Mouse (Mus musculus) neural tube, embryonic 13.5 days (tissue): Measurements from ENCODE around the gene Srpk3. TPM values are rescaled to one million over a fixed set of nuclear protein-coding genes. Genes with fewer than 3 reads are reported as not detected.

Experiments
- ATAC-seq: fragments of 200-750 bp; cut with Nextera tagmentation; 2 replicates; pipeline ENCODE4 v1.8.0; 2017; ENCODE audit warnings: low read depth, mild to moderate bottlenecking, moderate TSS enrichment, moderate library complexity
- H3K27ac ChIP-seq: fragments of 300-500 bp; sonication (generic); replicated peaks from 2 replicates; pipeline ENCODE4 v1.5.1; 2015; ENCODE audit warnings: moderate library complexity, mild to moderate bottlenecking, inconsistent platforms
- H3K27me3 ChIP-seq: fragments of 300-500 bp; sonication (generic); 2 replicates; pipeline ENCODE4 v1.6.1; 2015; ENCODE audit warnings: mild to moderate bottlenecking, inconsistent platforms
- H3K36me3 ChIP-seq: fragments of 300-500 bp; sonication (generic); 2 replicates; pipeline ENCODE4 v1.6.1; 2015; ENCODE audit warnings: mild to moderate bottlenecking, inconsistent platforms
- H3K4me1 ChIP-seq: fragments of 300-500 bp; sonication (generic); replicated peaks from 2 replicates; pipeline ENCODE4 v1.6.1; 2015; ENCODE audit warnings: inconsistent platforms
- H3K4me2 ChIP-seq: fragments of 300-500 bp; sonication (generic); 2 replicates; pipeline ENCODE4 v1.6.1; 2015; ENCODE audit warnings: inconsistent platforms, mild to moderate bottlenecking, moderate library complexity
- H3K4me3 ChIP-seq: fragments of 300-500 bp; sonication (generic); 2 replicates; pipeline ENCODE4 v1.5.1; 2015; ENCODE audit warnings: mild to moderate bottlenecking, inconsistent platforms
- H3K9ac ChIP-seq: fragments of 300-500 bp; sonication (generic); 2 replicates; pipeline ENCODE4 v1.6.1; 2015; ENCODE audit warnings: moderate library complexity, mild to moderate bottlenecking, inconsistent platforms
- H3K9me3 ChIP-seq: fragments of 300-500 bp; sonication (generic); 2 replicates; pipeline ENCODE4 v1.6.1; 2016; ENCODE audit warnings: inconsistent platforms
- WGBS: fragments of 180-500 bp; shearing (Covaris S2); methylation state at CpG from one replicate; pipeline ENCODE4 v1.1.7; 2015; 5-methylcytosine and 5-hydroxymethylcytosine counted together
- polyA plus RNA-seq: library from polyadenylated mRNA; unstranded; fragments of >200 nt; fragmentation: Nextera tagmentation; extraction: Ambion mirVana; gene quantifications from 2 replicates; pipeline ENCODE4 v1.2.1, GENCODE M21; 2015

The Srpk3 gene
- polyA plus RNA-seq, 1 experiment from 2014 or later: 2.6 TPM

DNA sequence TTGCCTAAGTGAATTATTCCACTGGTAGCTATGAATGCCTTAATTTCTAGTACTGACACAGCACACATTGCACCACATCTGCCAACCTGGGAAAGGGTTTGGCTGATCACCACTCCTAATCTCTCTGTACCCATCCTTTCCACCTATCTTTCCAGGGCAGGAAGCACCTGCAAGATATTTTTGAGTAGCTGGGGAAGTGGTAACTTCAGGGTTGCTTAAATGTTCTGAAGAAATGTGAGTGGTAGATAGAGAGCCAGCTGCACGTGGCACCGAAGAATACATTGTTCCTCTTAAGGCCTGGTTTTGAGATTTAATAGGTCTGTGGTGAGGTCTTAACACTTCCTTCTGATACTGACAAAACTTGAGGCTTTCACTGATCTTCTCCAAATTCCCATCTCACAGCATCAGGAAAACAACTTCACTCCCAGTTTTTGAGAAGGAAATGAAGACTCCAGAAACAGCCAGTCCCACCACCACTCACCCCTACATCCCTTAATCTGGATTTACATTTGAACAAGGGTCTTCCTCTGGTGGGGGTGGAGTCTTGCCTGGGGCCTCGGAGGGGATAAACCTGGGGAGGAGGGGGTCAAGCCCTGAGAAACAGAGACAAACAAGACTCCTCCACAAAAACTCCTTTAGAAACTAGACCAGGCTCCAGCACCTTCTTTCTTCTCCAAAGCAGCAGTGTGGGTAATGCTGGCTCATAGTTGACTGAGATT, 42.5 kb downstream of the Srpk3 start:
- H3K4me1 ChIP-seq: peaks cover 4% of the 10 kb centered on the region
- H3K9ac ChIP-seq: no peak overlapping the region
- no peak overlapping the region for H3K4me2 ChIP-seq
- no peak overlapping the region for H3K4me3 ChIP-seq
- H3K9me3 ChIP-seq: no peaks in the 10 kb centered on the region
- H3K27ac ChIP-seq: no peak overlapping the region
- no peaks in the 10 kb centered on the region for H3K36me3 ChIP-seq
- H3K27me3 ChIP-seq: no peaks in the 10 kb centered on the region
- 64% methylated on average over 3 of the region's 3 CpGs for WGBS
- ATAC-seq: no peak

DNA sequence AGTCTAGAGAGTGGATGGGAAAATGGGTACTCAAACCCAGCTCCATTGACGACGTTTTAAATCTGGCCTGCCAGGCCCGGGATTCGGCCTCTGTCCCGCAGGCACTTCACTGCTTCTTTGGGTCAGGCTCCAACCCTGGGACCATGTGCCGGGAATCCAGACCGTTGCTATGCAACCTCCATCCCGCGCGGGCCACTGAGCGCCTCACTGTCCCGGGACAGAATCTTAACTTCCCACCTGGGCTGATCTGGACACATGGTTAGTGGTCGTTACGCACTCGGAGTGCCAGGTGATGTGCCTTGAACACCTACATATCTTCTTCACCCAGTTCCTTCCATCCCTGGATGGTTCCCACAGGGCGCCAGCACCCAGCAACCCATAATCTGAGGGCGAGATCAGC, 49.5 kb downstream of the Srpk3 start:
- Histone ChIP-seq H3K9ac (peak overlapping the region; percentile 82), H3K4me1 (peaks cover 21% of the 10 kb centered on the region), H3K9me3 (no peaks in the 10 kb centered on the region), H3K27me3 (no peaks in the 10 kb centered on the region), H3K4me2 (peak overlapping the region; percentile 62), H3K27ac (peak overlapping the region; percentile 92; the same call in 1 of the 2 replicates), H3K4me3 (peak overlapping the region; percentile 65), H3K36me3 (no peaks in the 10 kb centered on the region)
- ATAC-seq: peak; percentile 25
- WGBS: 22% methylated on average over 17 of the region's 17 CpGs

DNA sequence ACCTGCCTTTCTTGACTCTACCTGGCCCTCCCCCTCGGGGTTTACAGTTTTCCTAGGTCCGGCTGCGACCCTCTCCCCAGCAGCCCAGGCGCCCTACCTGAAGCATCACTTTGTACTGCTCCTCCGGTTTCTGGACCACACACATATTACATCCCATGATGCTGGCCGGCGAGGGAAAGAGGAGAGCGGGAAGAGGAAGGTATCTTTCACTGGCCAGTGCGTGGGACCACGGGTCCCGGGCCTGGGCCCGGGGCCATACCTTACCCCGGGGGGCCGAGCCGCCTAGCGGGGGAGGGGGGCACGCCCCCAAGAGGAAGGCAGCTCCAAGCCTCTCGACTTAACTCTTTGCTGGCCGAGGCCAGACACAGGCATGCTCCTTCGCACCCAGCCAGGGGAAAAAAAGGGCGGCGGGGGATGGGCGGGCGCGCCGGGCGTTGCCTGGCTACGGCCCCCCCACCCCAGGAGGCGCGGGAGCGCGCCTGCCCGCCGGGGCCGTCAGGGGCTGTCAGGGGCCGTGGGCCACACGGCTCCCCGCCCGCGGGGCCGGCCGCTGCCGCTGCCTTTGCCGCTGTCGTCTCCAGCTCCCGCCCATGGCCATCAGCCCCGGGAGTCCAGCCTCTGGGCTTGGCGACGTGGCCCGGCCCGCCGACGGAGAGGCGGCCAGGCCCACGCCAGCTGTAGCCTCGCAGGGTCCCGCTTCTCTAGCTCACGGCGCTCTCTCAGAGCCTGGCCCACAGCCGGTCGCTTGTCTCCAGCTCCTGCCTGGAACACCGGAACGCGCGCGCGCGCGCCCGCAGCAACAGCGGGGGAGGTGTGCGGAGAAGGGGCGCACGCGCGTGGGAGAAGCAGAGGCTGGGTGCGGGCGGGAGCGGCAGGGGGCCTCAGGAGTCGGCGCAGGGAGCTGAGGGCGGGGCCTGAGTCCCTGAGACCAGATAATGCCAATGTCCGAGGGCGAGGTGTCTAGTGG, 50.3 kb downstream of the Srpk3 start, which contains the start of gene Pdzd4:
Gene Pdzd4, minus strand, starts transcription at position 785 of the 967 bp plus-strand sequence.
- peak within 1 kb of the TSS; percentile 92 for H3K27ac ChIP-seq
- H3K9ac ChIP-seq: peak within 1 kb of the TSS; percentile 82
- 15% methylated on average over 82 of the region's 84 CpGs for WGBS
- no peaks in the 10 kb centered on the region for H3K36me3 ChIP-seq
- peak within 1 kb of the TSS; percentile 65 for H3K4me3 ChIP-seq
- no peaks in the 10 kb centered on the region for H3K27me3 ChIP-seq
- H3K9me3 ChIP-seq: no peaks in the 10 kb centered on the region
- H3K4me1 ChIP-seq: peaks cover 21% of the 10 kb centered on the region
- ATAC-seq: peak; percentile 91
- H3K4me2 ChIP-seq: peak within 1 kb of the TSS; percentile 62

Other genes with a start within 250 kb of the Srpk3 start
- gene Dusp9, start 135.0 kb upstream of the Srpk3 start, polyA plus RNA-seq: 1.1 and 1.6 TPM in 2 replicates
- 86.2 and 94.4 TPM in 2 replicates for gene Pnck, start 114.3 kb upstream of the Srpk3 start, polyA plus RNA-seq
- gene Slc6a8, start 101.3 kb upstream of the Srpk3 start, polyA plus RNA-seq: 7.7 and 7.8 TPM in 2 replicates
- gene Bcap31, start 58.2 kb upstream of the Srpk3 start, polyA plus RNA-seq: 147 and 150 TPM in 2 replicates
- gene Abcd1, start 57.8 kb upstream of the Srpk3 start, polyA plus RNA-seq: 10.3 and 11.1 TPM in 2 replicates
- gene Plxnb3, start 17.3 kb upstream of the Srpk3 start, polyA plus RNA-seq: 0.50 and 0.73 TPM in 2 replicates
- gene Idh3g, start 12.5 kb downstream of the Srpk3 start, polyA plus RNA-seq: 226 and 232 TPM in 2 replicates
- 144 and 160 TPM in 2 replicates for gene Ssr4, start 12.6 kb downstream of the Srpk3 start, polyA plus RNA-seq
- 2.6 and 3.2 TPM in 2 replicates for gene Pdzd4, start 50.6 kb downstream of the Srpk3 start, polyA plus RNA-seq
- gene Avpr2, start 117.7 kb downstream of the Srpk3 start, polyA plus RNA-seq: 0.14 and 0.15 TPM in 2 replicates
- 97.6 and 98.7 TPM in 2 replicates for gene L1cam, start 121.7 kb downstream of the Srpk3 start, polyA plus RNA-seq
- 2.8 and 3.2 TPM in 2 replicates for gene Arhgap4, start 147.5 kb downstream of the Srpk3 start, polyA plus RNA-seq
- 97.3 and 112 TPM in 2 replicates for gene Naa10, start 147.5 kb downstream of the Srpk3 start, polyA plus RNA-seq
- gene Renbp, start 156.4 kb downstream of the Srpk3 start, polyA plus RNA-seq: 13.2 and 14.3 TPM in 2 replicates
- 44.4 and 48.9 TPM in 2 replicates for gene Hcfc1, start 192.0 kb downstream of the Srpk3 start, polyA plus RNA-seq
- gene Irak1, start 249.5 kb downstream of the Srpk3 start, polyA plus RNA-seq: 39.9 and 45.4 TPM in 2 replicates